Mouse (Mus musculus): ENCODE measurements around the gene Calhm6. TPM values are rescaled to one million over a fixed set of nuclear protein-coding genes. Genes with fewer than 3 reads are reported as not detected.

Calhm6 gene
- polyA plus RNA-seq (2012; ENCODE audit: insufficient read depth, insufficient read length, missing spikeins) = 20.6 and 24.7 TPM in 2 replicates

- H3K27ac ChIP-seq (ENCODE audit: insufficient read depth, low read depth, low read length) = peak within 1 kb of the TSS; percentile 96
- TF ChIP-seq POLR2A (IDR thresholded peaks at IDR 0.05; ENCODE audit: borderline replicate concordance, low read depth, low read length) (no peak), CTCF (IDR thresholded peaks at IDR 0.05; ENCODE audit: low read depth, low read length) (no peak)
- peak within 1 kb of the TSS; percentile 72 for H3K4me3 ChIP-seq (ENCODE audit: insufficient read depth, low read length)
- peaks cover 34% of the 10 kb centered on the region for H3K4me1 ChIP-seq (ENCODE audit: control insufficient read depth, insufficient read depth, low read length)
Observed at GRCm38 (mm10) chr10:34127392-34128378, at the start of gene Calhm6. Calhm6 (minus strand) TSS chr10:34127984.

DNA sequence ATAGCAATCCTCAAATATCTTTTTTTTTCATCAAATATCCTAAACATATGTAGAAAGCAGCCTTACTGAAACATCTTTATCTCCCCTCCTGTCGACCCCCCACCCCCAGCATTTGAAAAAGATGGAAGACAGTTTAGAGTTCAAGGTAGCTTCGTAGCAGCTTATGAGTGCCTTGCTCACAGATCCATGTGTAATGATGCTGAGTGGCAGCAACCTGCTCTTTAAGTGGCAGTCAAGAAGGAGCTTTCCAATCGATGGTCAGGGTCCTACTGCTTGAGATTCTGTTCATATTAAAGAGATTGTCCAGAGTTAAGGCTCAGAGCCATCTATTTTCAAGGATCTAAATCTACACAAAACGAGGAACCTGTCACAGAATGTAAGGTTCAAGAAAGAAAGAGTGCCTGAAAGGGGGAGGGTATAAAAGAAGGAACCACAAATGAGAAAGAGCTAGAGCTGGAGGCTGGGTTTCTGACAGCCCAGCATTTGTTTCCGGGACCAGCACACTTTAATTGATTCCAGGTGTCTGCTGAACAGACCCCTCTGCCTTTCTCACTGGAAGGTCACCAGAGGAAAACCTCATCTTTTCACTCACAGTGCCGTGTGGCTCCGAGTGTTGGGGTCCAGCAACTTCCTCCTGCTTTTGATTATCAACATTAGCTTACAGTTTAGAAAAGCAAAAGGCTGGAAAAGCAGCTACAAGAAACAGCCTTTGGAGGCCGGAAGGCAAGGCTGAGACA, 48.3 kb upstream of the Calhm6 start:
- Histone ChIP-seq H3K27ac (ENCODE audit: insufficient read depth, low read depth, low read length) (peak overlapping the region; percentile 14), H3K4me1 (ENCODE audit: control insufficient read depth, insufficient read depth, low read length) (peaks cover 42% of the 10 kb centered on the region), H3K4me3 (ENCODE audit: insufficient read depth, low read length) (no peak overlapping the region)
- TF ChIP-seq POLR2A (IDR thresholded peaks at IDR 0.05; ENCODE audit: borderline replicate concordance, low read depth, low read length) (no peak), CTCF (IDR thresholded peaks at IDR 0.05; ENCODE audit: low read depth, low read length) (no peak)

DNA sequence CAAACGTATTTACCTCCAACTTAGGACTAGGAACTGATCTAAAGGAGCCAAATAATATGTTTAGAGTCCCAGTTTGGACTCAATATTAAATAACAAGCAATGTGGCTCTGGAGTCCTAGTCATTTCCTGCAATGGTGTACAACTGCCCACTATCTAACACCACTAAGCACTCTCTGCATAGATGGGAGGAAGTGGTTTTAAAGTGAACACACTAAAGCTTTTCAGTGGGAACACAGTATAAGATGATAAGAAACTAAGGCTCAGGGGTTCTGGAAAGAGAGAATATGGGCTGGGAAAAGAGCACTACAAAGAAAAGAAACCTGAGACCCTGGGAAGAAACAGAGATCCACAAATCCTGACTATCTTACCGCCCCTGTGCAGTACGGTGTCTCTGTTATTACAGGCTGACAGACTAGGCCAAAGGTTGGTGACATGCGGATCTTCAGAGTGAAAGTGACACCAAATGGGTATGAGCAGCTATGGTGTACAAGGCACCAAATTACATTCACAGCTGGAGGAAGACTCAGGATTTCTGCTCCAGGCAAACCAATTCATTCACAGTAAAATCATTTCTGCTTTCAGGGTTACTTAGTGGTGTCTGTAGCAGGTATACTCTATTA, 45.0 kb upstream of the Calhm6 start:
- H3K4me1 ChIP-seq (ENCODE audit: control insufficient read depth, insufficient read depth, low read length) = peaks cover 54% of the 10 kb centered on the region
- H3K4me3 ChIP-seq (ENCODE audit: insufficient read depth, low read length) = no peak overlapping the region
- H3K27ac ChIP-seq (ENCODE audit: insufficient read depth, low read depth, low read length) = peak overlapping the region; percentile 67
- TF ChIP-seq POLR2A (IDR thresholded peaks at IDR 0.05; ENCODE audit: borderline replicate concordance, low read depth, low read length) (no peak), CTCF (IDR thresholded peaks at IDR 0.05; ENCODE audit: low read depth, low read length) (no peak)

DNA sequence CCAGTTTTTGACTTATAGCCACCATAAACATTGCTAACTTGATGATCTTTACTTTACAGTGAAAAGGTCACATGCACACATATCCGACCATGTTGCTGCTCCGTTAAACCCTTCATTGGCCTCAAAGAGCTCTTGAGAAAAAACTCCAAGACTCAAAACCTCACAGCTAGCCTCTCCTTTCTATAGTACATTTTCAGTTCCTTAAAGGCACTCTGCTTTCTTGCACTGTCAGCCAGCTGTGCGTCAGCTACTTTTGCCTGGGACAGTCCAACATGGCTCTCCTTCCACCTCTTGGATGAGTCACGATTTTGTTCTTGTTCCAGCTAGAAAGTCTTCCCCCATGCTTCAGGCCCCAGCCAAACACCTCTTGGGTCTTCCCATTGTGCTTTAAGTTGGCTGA, 43.9 kb upstream of the Calhm6 start:
- H3K27ac ChIP-seq (ENCODE audit: insufficient read depth, low read depth, low read length) = peak overlapping the region; percentile 67
- TF ChIP-seq CTCF (IDR thresholded peaks at IDR 0.05; ENCODE audit: low read depth, low read length) (no peak), POLR2A (IDR thresholded peaks at IDR 0.05; ENCODE audit: borderline replicate concordance, low read depth, low read length) (no peak)
- H3K4me3 ChIP-seq (ENCODE audit: insufficient read depth, low read length) = no peak overlapping the region
- peaks cover 50% of the 10 kb centered on the region for H3K4me1 ChIP-seq (ENCODE audit: control insufficient read depth, insufficient read depth, low read length)

GRCm38 (mm10) chr10:34171191-34171590, 43.4 kb upstream of the Calhm6 start:
- Histone ChIP-seq H3K4me1 (ENCODE audit: control insufficient read depth, insufficient read depth, low read length) (peaks cover 48% of the 10 kb centered on the region), H3K27ac (ENCODE audit: insufficient read depth, low read depth, low read length) (peak overlapping the region; percentile 67), H3K4me3 (ENCODE audit: insufficient read depth, low read length) (no peak overlapping the region)
- TF ChIP-seq CTCF (IDR thresholded peaks at IDR 0.05; ENCODE audit: low read depth, low read length) (no peak), POLR2A (IDR thresholded peaks at IDR 0.05; ENCODE audit: borderline replicate concordance, low read depth, low read length) (no peak)

GRCm38 (mm10) chr10:34166971-34167370, 39.2 kb upstream of the Calhm6 start:
- TF ChIP-seq POLR2A (IDR thresholded peaks at IDR 0.05; ENCODE audit: borderline replicate concordance, low read depth, low read length) (no peak), CTCF (IDR thresholded peaks at IDR 0.05; ENCODE audit: low read depth, low read length) (no peak)
- H3K4me1 ChIP-seq (ENCODE audit: control insufficient read depth, insufficient read depth, low read length) = peaks cover 22% of the 10 kb centered on the region
- no peak overlapping the region for H3K4me3 ChIP-seq (ENCODE audit: insufficient read depth, low read length)
- H3K27ac ChIP-seq (ENCODE audit: insufficient read depth, low read depth, low read length) = no peak overlapping the region

- H3K4me3 ChIP-seq (ENCODE audit: insufficient read depth, low read length) = no peak overlapping the region
- no peak overlapping the region for H3K27ac ChIP-seq (ENCODE audit: insufficient read depth, low read depth, low read length)
- TF ChIP-seq POLR2A (IDR thresholded peaks at IDR 0.05; ENCODE audit: borderline replicate concordance, low read depth, low read length) (no peak), CTCF (IDR thresholded peaks at IDR 0.05; ENCODE audit: low read depth, low read length) (no peak)
- peaks cover 15% of the 10 kb centered on the region for H3K4me1 ChIP-seq (ENCODE audit: control insufficient read depth, insufficient read depth, low read length)
Observed at GRCm38 (mm10) chr10:34155796-34156554, 28.2 kb upstream of the Calhm6 start.

GRCm38 (mm10) chr10:34151827-34152226, 24.0 kb upstream of the Calhm6 start:
- TF ChIP-seq POLR2A (IDR thresholded peaks at IDR 0.05; ENCODE audit: borderline replicate concordance, low read depth, low read length) = no peak
- TF ChIP-seq CTCF (IDR thresholded peaks at IDR 0.05; ENCODE audit: low read depth, low read length) = no peak
- H3K27ac ChIP-seq (ENCODE audit: insufficient read depth, low read depth, low read length) = no peak overlapping the region
- H3K4me3 ChIP-seq (ENCODE audit: insufficient read depth, low read length) = no peak overlapping the region
- H3K4me1 ChIP-seq (ENCODE audit: control insufficient read depth, insufficient read depth, low read length) = peaks cover 4% of the 10 kb centered on the region; the same call in 1 of the 2 replicates

DNA sequence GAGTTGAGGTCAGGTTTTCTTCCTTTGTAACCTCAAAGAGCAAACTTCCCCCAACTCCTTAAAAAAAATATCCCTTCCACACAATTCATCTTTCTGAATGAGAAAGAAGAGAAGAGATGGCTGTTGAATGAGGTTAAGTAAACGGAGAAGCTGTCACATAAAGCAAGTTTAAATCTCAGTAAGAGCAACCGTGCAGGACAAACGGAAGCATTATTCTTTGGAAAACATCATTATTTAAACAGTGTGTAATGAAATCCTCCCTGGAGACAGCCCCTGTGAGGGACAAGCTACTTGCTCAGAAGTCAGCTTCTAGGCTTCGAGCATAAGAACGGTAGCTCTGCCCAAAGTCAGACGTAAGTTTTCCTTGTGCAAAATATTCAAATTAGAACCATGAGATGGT, 22.7 kb upstream of the Calhm6 start:
- Histone ChIP-seq H3K4me1 (ENCODE audit: control insufficient read depth, insufficient read depth, low read length) (0 out of 2 replicates have a peak, but pooled peaks cover 2% of the 10 kb centered on the region), H3K27ac (ENCODE audit: insufficient read depth, low read depth, low read length) (no peak overlapping the region), H3K4me3 (ENCODE audit: insufficient read depth, low read length) (no peak overlapping the region)
- no peak for TF ChIP-seq CTCF (IDR thresholded peaks at IDR 0.05; ENCODE audit: low read depth, low read length)
- TF ChIP-seq POLR2A (IDR thresholded peaks at IDR 0.05; ENCODE audit: borderline replicate concordance, low read depth, low read length) = no peak

Data from bone marrow macrophage, adult 2 months (primary cell).